Mouse (Mus musculus) macrophage (primary cell): Measurements from ENCODE around the gene Brd3. TPM values are rescaled to one million over a fixed set of nuclear protein-coding genes. Genes with fewer than 3 reads are reported as not detected.
A peak's percentile ranks its signal among the peaks of the same experiment; 100 is the strongest.
"Not testable (repeated sequence)": the region's sequence is repeated elsewhere in the genome, so short reads cannot be mapped to it uniquely, and the experiment has no call there.

Experiments used
- H3K27ac ChIP-seq: fragments of 350-480 bp; formaldehyde crosslinking; 2 replicates; pipeline ENCODE4 v1.9.0; 2021
- H3K36me3 ChIP-seq: fragments of 350-480 bp; formaldehyde crosslinking; 2 replicates; pipeline ENCODE4 v1.9.0; 2021; ENCODE audit errors: inconsistent target
- H3K4me3 ChIP-seq: fragments of 350-480 bp; formaldehyde crosslinking; 2 replicates; pipeline ENCODE4 v1.9.0; 2021; ENCODE audit errors: inconsistent target
- H3K79me2 ChIP-seq: fragments of 350-480 bp; formaldehyde crosslinking; 2 replicates; pipeline ENCODE4 v1.9.0; 2021; ENCODE audit errors: inconsistent target
- WGBS: methylation state at CpG from one replicate; pipeline ENCODE4 v1.1.7; 2026; ENCODE audit warnings: inconsistent platforms; ENCODE audit not compliant: missing documents; 5-methylcytosine and 5-hydroxymethylcytosine counted together
- polyA plus RNA-seq: library from polyadenylated mRNA; stranded (reverse); fragments of 250-400 nt; gene quantifications from 3 replicates; pipeline ENCODE4 v1.2.4, GENCODE M21; 2018; ENCODE audit warnings: inconsistent platforms
- total RNA-seq, 78 experiments: library from RNA; depleted of rRNA; stranded (reverse); fragments of 250-400 nt; gene quantifications; 1 replicate in 9 of 78; 2 replicates in 24 of 78; 3 replicates in 43 of 78; 4 replicates in 2 of 78; pipeline ENCODE4 v1.2.4; 2018; ENCODE audit warnings: inconsistent platforms in 56 of 78

Brd3 gene
- total RNA-seq (2018; cell fraction: chromatin; rRNA removed): 10 to 100 TPM in 24 of 26 experiments, 1 to 10 TPM in 2; 8.6 to 56.8 (median 32.7) TPM
- 10 to 100 TPM in 24 of 26 experiments, 1 to 10 TPM in 2; 9.5 to 20.9 (median 14.7) TPM for total RNA-seq (2018; cell fraction: cytosol; rRNA removed)
- 10 to 100 TPM in 24 of 26 experiments, 1 to 10 TPM in 2; 9.7 to 48.4 (median 15.8) TPM for total RNA-seq (2018; cell fraction: nucleus; rRNA removed)
- 15.0 to 33.6 TPM (median 15.3 TPM) in 3 replicates for polyA plus RNA-seq

- Histone ChIP-seq H3K36me3 (no peaks in the 10 kb centered on the region), H3K4me3 (no peak within 1 kb of the TSS), H3K79me2 (no peaks in the 10 kb centered on the region), H3K27ac (peak within 1 kb of the TSS; percentile 27; the same call in 1 of the 2 replicates)
- WGBS: 98% methylated on average over 4 of the region's 4 CpGs
Observed at GRCm38 (mm10) chr2:27507562-27507961, at the start of gene Brd3. Gene Brd3, minus strand, starts transcription at chr2:27507662.

GRCm38 (mm10) chr2:27556921-27557320 is 49.5 kb upstream of the Brd3 start:
- WGBS: 93% methylated on average over 6 of the region's 6 CpGs
- H3K4me3 ChIP-seq: no peak overlapping the region
- H3K27ac ChIP-seq: no peak overlapping the region
- no peaks in the 10 kb centered on the region for H3K36me3 ChIP-seq
- H3K79me2 ChIP-seq: no peaks in the 10 kb centered on the region

- Histone ChIP-seq H3K4me3 (no peak overlapping the region), H3K79me2 (no peaks in the 10 kb centered on the region), H3K27ac (no peak overlapping the region), H3K36me3 (no peaks in the 10 kb centered on the region)
- WGBS: 84% methylated on average over 9 of the region's 9 CpGs
Observed at GRCm38 (mm10) chr2:27554308-27554707, 46.8 kb upstream of the Brd3 start.

GRCm38 (mm10) chr2:27552620-27553287 is 45.3 kb upstream of the Brd3 start:
- H3K27ac ChIP-seq: no peak overlapping the region
- H3K4me3 ChIP-seq: no peak overlapping the region
- no peaks in the 10 kb centered on the region for H3K79me2 ChIP-seq
- H3K36me3 ChIP-seq: no peaks in the 10 kb centered on the region
- WGBS: 30% methylated on average over 7 of the region's 7 CpGs

- Histone ChIP-seq H3K4me3 (no peak overlapping the region), H3K36me3 (no peaks in the 10 kb centered on the region), H3K79me2 (no peaks in the 10 kb centered on the region), H3K27ac (no peak overlapping the region)
- WGBS: 100% methylated on average over 1 of the region's 1 CpGs
Observed at GRCm38 (mm10) chr2:27548664-27549369, 41.4 kb upstream of the Brd3 start.

- H3K27ac ChIP-seq: no peak overlapping the region
Observed at GRCm38 (mm10) chr2:27547986-27548385, 40.5 kb upstream of the Brd3 start.

GRCm38 (mm10) chr2:27547326-27547725 is 39.9 kb upstream of the Brd3 start:
- H3K36me3 ChIP-seq: no peaks in the 10 kb centered on the region
- WGBS: 0% methylated on average over 1 of the region's 1 CpGs
- H3K4me3 ChIP-seq: no peak overlapping the region
- H3K79me2 ChIP-seq: no peaks in the 10 kb centered on the region
- no peak overlapping the region for H3K27ac ChIP-seq

More at GRCm38 (mm10) chr2:27547986-27548385, 40.5 kb upstream of the Brd3 start:
- H3K4me3 ChIP-seq: no peak overlapping the region
- H3K36me3 ChIP-seq: no peaks in the 10 kb centered on the region
- H3K79me2 ChIP-seq: no peaks in the 10 kb centered on the region
- WGBS: 93% methylated on average over 2 of the region's 2 CpGs

- WGBS: 91% methylated on average over 8 of the region's 8 CpGs
- H3K27ac ChIP-seq: not testable (repeated sequence)
Observed at GRCm38 (mm10) chr2:27546041-27546440, 38.6 kb upstream of the Brd3 start.

GRCm38 (mm10) chr2:27545517-27545916 is 38.1 kb upstream of the Brd3 start:
- not testable (repeated sequence) for H3K79me2 ChIP-seq, H3K36me3 ChIP-seq, H3K27ac ChIP-seq, H3K4me3 ChIP-seq
- 73% methylated on average over 2 of the region's 3 CpGs for WGBS

More at GRCm38 (mm10) chr2:27546041-27546440, 38.6 kb upstream of the Brd3 start:
- not testable (repeated sequence) for H3K79me2 ChIP-seq, H3K36me3 ChIP-seq, H3K4me3 ChIP-seq

- Histone ChIP-seq H3K36me3 (no peaks in the 10 kb centered on the region), H3K4me3 (no peak overlapping the region), H3K79me2 (no peaks in the 10 kb centered on the region), H3K27ac (no peak overlapping the region)
- 79% methylated on average over 6 of the region's 6 CpGs for WGBS
Observed at GRCm38 (mm10) chr2:27544613-27545012, 37.2 kb upstream of the Brd3 start.

- peaks cover 2% of the 10 kb centered on the region; the same call in 1 of the 2 replicates for H3K36me3 ChIP-seq
- H3K4me3 ChIP-seq: no peak overlapping the region
- WGBS: 92% methylated on average over 3 of the region's 3 CpGs
- H3K79me2 ChIP-seq: no peaks in the 10 kb centered on the region
- no peak overlapping the region for H3K27ac ChIP-seq
Observed at GRCm38 (mm10) chr2:27541225-27541624, 33.8 kb upstream of the Brd3 start.

GRCm38 (mm10) chr2:27540515-27540836 is 33.0 kb upstream of the Brd3 start:
- peaks cover 10% of the 10 kb centered on the region for H3K36me3 ChIP-seq
- peak overlapping the region; percentile 39 for H3K4me3 ChIP-seq
- H3K27ac ChIP-seq: peak overlapping the region; percentile 94
- H3K79me2 ChIP-seq: no peaks in the 10 kb centered on the region
- 22% methylated on average over 10 of the region's 10 CpGs for WGBS

GRCm38 (mm10) chr2:27539772-27540514 is 32.5 kb upstream of the Brd3 start:
- Histone ChIP-seq H3K27ac (peak overlapping the region; percentile 94), H3K79me2 (no peaks in the 10 kb centered on the region), H3K4me3 (peak overlapping the region; percentile 39), H3K36me3 (peaks cover 15% of the 10 kb centered on the region)
- under 1% methylated on average over 46 of the region's 46 CpGs for WGBS

GRCm38 (mm10) chr2:27539336-27539735 is 31.9 kb upstream of the Brd3 start:
- H3K36me3 ChIP-seq: peaks cover 21% of the 10 kb centered on the region
- H3K27ac ChIP-seq: no peak overlapping the region
- no peak overlapping the region for H3K4me3 ChIP-seq
- WGBS: 57% methylated on average over 4 of the region's 5 CpGs
- H3K79me2 ChIP-seq: no peaks in the 10 kb centered on the region
